Mouse (Mus musculus) forebrain, embryonic 10.5 days (tissue): Measurements from ENCODE around the gene Exoc6. TPM values are rescaled to one million over a fixed set of nuclear protein-coding genes. Genes with fewer than 3 reads are reported as not detected.

Experiments
- DNase-seq: peaks from one replicate; pipeline ENCODE4 v3.0.0-alpha.2; 2017; ENCODE audit warnings: low spot score; ENCODE audit errors: extremely low spot score
- H3K27ac ChIP-seq: fragments of 300-500 bp; sonication (generic); 2 replicates; pipeline ENCODE4 v1.5.1; 2016; ENCODE audit warnings: mild to moderate bottlenecking
- H3K27me3 ChIP-seq: fragments of 300-500 bp; sonication (generic); 2 replicates; pipeline ENCODE4 v1.6.1; 2016; ENCODE audit warnings: mild to moderate bottlenecking; ENCODE audit not compliant: poor library complexity, severe bottlenecking
- H3K36me3 ChIP-seq: fragments of 300-500 bp; sonication (generic); replicated peaks from 2 replicates; pipeline ENCODE4 v1.6.1; 2016; ENCODE audit warnings: mild to moderate bottlenecking, moderate library complexity
- H3K4me1 ChIP-seq: fragments of 300-500 bp; sonication (generic); 2 replicates; pipeline ENCODE4 v1.6.1; 2016
- H3K4me3 ChIP-seq: fragments of 300-500 bp; sonication (generic); 2 replicates; pipeline ENCODE4 v1.5.1; 2016; ENCODE audit warnings: mild to moderate bottlenecking, moderate library complexity
- H3K9me3 ChIP-seq: fragments of 300-500 bp; sonication (generic); 2 replicates; pipeline ENCODE4 v1.6.1; 2016; ENCODE audit warnings: mild to moderate bottlenecking, moderate library complexity
- WGBS: fragments of 180-500 bp; shearing (Covaris S2); methylation state at CpG from one replicate; pipeline ENCODE4 v1.1.7; 2016; 5-methylcytosine and 5-hydroxymethylcytosine counted together
- polyA plus RNA-seq: library from polyadenylated mRNA; unstranded; fragments of >200 nt; fragmentation: Nextera tagmentation; extraction: Ambion mirVana; gene quantifications from 2 replicates; pipeline ENCODE4 v1.2.1, GENCODE M21; 2016

The Exoc6 gene
- polyA plus RNA-seq, 1 experiment from 2014 or later, result 9.3 TPM

- H3K4me1 ChIP-seq, result peaks cover 7% of the 10 kb centered on the region; the same call in 1 of the 2 replicates
- H3K4me3 ChIP-seq, result no peak overlapping the region
- no peak overlapping the region for H3K27ac ChIP-seq
- 83% methylated on average over 4 of the region's 4 CpGs for WGBS
- H3K36me3 ChIP-seq, result peaks cover 6% of the 10 kb centered on the region
- no peaks in the 10 kb centered on the region for H3K27me3 ChIP-seq
- DNase-seq, result no peak
- no peaks in the 10 kb centered on the region for H3K9me3 ChIP-seq
Observed at GRCm38 (mm10) chr19:37615039-37615630, 64.9 kb downstream of the Exoc6 start.

GRCm38 (mm10) chr19:37647994-37648393 lies 97.8 kb downstream of the Exoc6 start:
- H3K27me3 ChIP-seq, result peaks cover 36% of the 10 kb centered on the region
- no peaks in the 10 kb centered on the region for H3K36me3 ChIP-seq
- peaks cover 14% of the 10 kb centered on the region for H3K4me1 ChIP-seq
- 35% methylated on average over 2 of the region's 2 CpGs for WGBS
- H3K4me3 ChIP-seq, result no peak overlapping the region
- no peak overlapping the region for H3K27ac ChIP-seq
- no peaks in the 10 kb centered on the region for H3K9me3 ChIP-seq
- DNase-seq, result no peak

GRCm38 (mm10) chr19:37650526-37650925 lies 100.3 kb downstream of the Exoc6 start:
- Histone ChIP-seq H3K27me3 (peaks cover 58% of the 10 kb centered on the region), H3K4me3 (no peak overlapping the region), H3K36me3 (no peaks in the 10 kb centered on the region), H3K4me1 (peaks cover 21% of the 10 kb centered on the region), H3K9me3 (no peaks in the 10 kb centered on the region), H3K27ac (no peak overlapping the region)
- DNase-seq, result no peak
- WGBS, result 81% methylated on average over 2 of the region's 2 CpGs

GRCm38 (mm10) chr19:37654012-37654411 lies 103.8 kb downstream of the Exoc6 start:
- no peak for DNase-seq
- Histone ChIP-seq H3K4me1 (peaks cover 47% of the 10 kb centered on the region), H3K36me3 (no peaks in the 10 kb centered on the region), H3K4me3 (no peak overlapping the region), H3K27ac (no peak overlapping the region), H3K27me3 (peaks cover 87% of the 10 kb centered on the region), H3K9me3 (no peaks in the 10 kb centered on the region)
- 18% methylated on average over 5 of the region's 5 CpGs for WGBS

- peaks cover 75% of the 10 kb centered on the region for H3K27me3 ChIP-seq
- no peaks in the 10 kb centered on the region for H3K36me3 ChIP-seq
- H3K9me3 ChIP-seq, result no peaks in the 10 kb centered on the region
- H3K4me1 ChIP-seq, result peaks cover 47% of the 10 kb centered on the region
- no peak overlapping the region for H3K4me3 ChIP-seq
- no peak overlapping the region for H3K27ac ChIP-seq
- WGBS, result 1% methylated on average over 9 of the region's 9 CpGs
- DNase-seq, result peak; percentile 28
Observed at GRCm38 (mm10) chr19:37656441-37656840, 106.2 kb downstream of the Exoc6 start.

GRCm38 (mm10) chr19:37665256-37665655 lies 115.0 kb downstream of the Exoc6 start:
- no peak overlapping the region for H3K27ac ChIP-seq
- DNase-seq, result no peak
- WGBS, result 73% methylated on average over 6 of the region's 6 CpGs
- peaks cover 12% of the 10 kb centered on the region; the same call in 1 of the 2 replicates for H3K27me3 ChIP-seq
- no peaks in the 10 kb centered on the region for H3K9me3 ChIP-seq
- H3K4me1 ChIP-seq, result no peaks in the 10 kb centered on the region
- H3K36me3 ChIP-seq, result no peaks in the 10 kb centered on the region
- H3K4me3 ChIP-seq, result no peak overlapping the region

GRCm38 (mm10) chr19:37667855-37668594 lies 117.8 kb downstream of the Exoc6 start:
- H3K27me3 ChIP-seq, result peaks cover 22% of the 10 kb centered on the region; the same call in 1 of the 2 replicates
- H3K4me3 ChIP-seq, result no peak overlapping the region
- H3K27ac ChIP-seq, result no peak overlapping the region
- no peaks in the 10 kb centered on the region for H3K9me3 ChIP-seq
- no peak for DNase-seq
- no peaks in the 10 kb centered on the region for H3K36me3 ChIP-seq
- WGBS, result 89% methylated on average over 13 of the region's 13 CpGs
- peaks cover 14% of the 10 kb centered on the region for H3K4me1 ChIP-seq

- Histone ChIP-seq H3K36me3 (no peaks in the 10 kb centered on the region), H3K4me3 (no peak overlapping the region), H3K27me3 (peaks cover 22% of the 10 kb centered on the region; the same call in 1 of the 2 replicates), H3K27ac (no peak overlapping the region), H3K9me3 (no peaks in the 10 kb centered on the region), H3K4me1 (peaks cover 14% of the 10 kb centered on the region)
- DNase-seq, result no peak
- WGBS, result 90% methylated on average over 5 of the region's 5 CpGs
Observed at GRCm38 (mm10) chr19:37668657-37669056, 118.4 kb downstream of the Exoc6 start.

- Histone ChIP-seq H3K27ac (no peak overlapping the region), H3K4me3 (no peak overlapping the region), H3K27me3 (peaks cover 27% of the 10 kb centered on the region), H3K4me1 (peaks cover 14% of the 10 kb centered on the region), H3K36me3 (no peaks in the 10 kb centered on the region), H3K9me3 (no peaks in the 10 kb centered on the region)
- DNase-seq, result no peak
- 78% methylated on average over 5 of the region's 5 CpGs for WGBS
Observed at GRCm38 (mm10) chr19:37669486-37669885, 119.3 kb downstream of the Exoc6 start.

GRCm38 (mm10) chr19:37673393-37673792 lies 123.2 kb downstream of the Exoc6 start:
- peaks cover 53% of the 10 kb centered on the region for H3K27me3 ChIP-seq
- 71% methylated on average over 12 of the region's 12 CpGs for WGBS
- no peak for DNase-seq

GRCm38 (mm10) chr19:37685281-37685680 lies 135.1 kb downstream of the Exoc6 start, which contains the start of gene Cyp26c1:
TSS of gene Cyp26c1 (plus strand) at chr19:37685581.
- no peaks in the 10 kb centered on the region for H3K9me3 ChIP-seq
- WGBS, result 4% methylated on average over 6 of the region's 6 CpGs
- peaks cover 97% of the 10 kb centered on the region for H3K27me3 ChIP-seq
- no peak for DNase-seq
- H3K27ac ChIP-seq, result no peak within 1 kb of the TSS
- H3K4me1 ChIP-seq, result peaks cover 36% of the 10 kb centered on the region
- H3K4me3 ChIP-seq, result no peak within 1 kb of the TSS
- no peaks in the 10 kb centered on the region for H3K36me3 ChIP-seq

More at GRCm38 (mm10) chr19:37673393-37673792, 123.2 kb downstream of the Exoc6 start:
- no peak overlapping the region for H3K27ac ChIP-seq
- peaks cover 29% of the 10 kb centered on the region for H3K4me1 ChIP-seq
- H3K4me3 ChIP-seq, result no peak overlapping the region
- no peaks in the 10 kb centered on the region for H3K9me3 ChIP-seq
- no peaks in the 10 kb centered on the region for H3K36me3 ChIP-seq

GRCm38 (mm10) chr19:37686347-37686746 lies 136.1 kb downstream of the Exoc6 start:
- Histone ChIP-seq H3K4me1 (peaks cover 44% of the 10 kb centered on the region), H3K27ac (no peak overlapping the region), H3K36me3 (no peaks in the 10 kb centered on the region), H3K27me3 (peaks cover 100% of the 10 kb centered on the region), H3K9me3 (no peaks in the 10 kb centered on the region), H3K4me3 (no peak overlapping the region)
- no peak for DNase-seq
- WGBS, result 2% methylated on average over 23 of the region's 23 CpGs
